Mouse (Mus musculus): Measurements from ENCODE around the gene Pex6. TPM values are rescaled to one million over a fixed set of nuclear protein-coding genes. Genes with fewer than 3 reads are reported as not detected.

The Pex6 gene
- total and polyA plus RNA-seq, 3 experiments = 23.0 to 31.2 TPM; not detected in 1

DNA sequence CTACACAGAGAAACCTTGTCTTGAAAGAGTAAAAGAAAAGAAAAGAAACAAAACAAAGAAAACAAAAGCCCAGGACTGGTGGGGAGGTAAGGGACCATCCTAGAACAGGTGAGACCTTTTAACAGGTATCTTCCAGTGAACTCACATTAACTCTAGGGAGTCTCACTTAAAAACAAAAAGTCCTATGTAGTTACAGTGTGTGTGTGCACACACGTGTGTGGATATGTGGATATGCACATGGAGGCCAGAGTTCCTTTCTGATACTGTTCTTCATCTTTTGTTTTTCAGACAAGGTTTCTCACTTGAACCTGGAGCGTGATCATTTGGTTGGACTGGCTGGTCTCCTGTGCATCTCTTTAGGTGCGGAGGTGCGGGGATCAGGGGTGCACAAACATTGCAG lies 39.3 kb downstream of the Pex6 start:
- H3K36me3 ChIP-seq (ENCODE audit: control insufficient read depth in 1 of 2, insufficient read depth in 2 of 2, low read length in 2 of 2) = peaks cover 10 to 12% of the 10 kb centered on the region in 2 experiments
- H3K27me3 ChIP-seq (ENCODE audit: control insufficient read depth in 1 of 2, insufficient read depth in 2 of 2, low read length in 2 of 2) = no peaks in the 10 kb centered on the region
- TF ChIP-seq MYC (IDR thresholded peaks at IDR 0.05; ENCODE audit: low read depth, low read length) = 0 out of 2 replicates have a peak, but pooled peaks have one; percentile 45
- TF ChIP-seq ETS1 (IDR thresholded peaks at IDR 0.05; ENCODE audit: low read depth, low read length) = no peak
- peak overlapping the region; percentile 95 for H3K27ac ChIP-seq (ENCODE audit: control insufficient read depth, low read depth, low read length)
- peaks cover 26% of the 10 kb centered on the region for H3K79me2 ChIP-seq (ENCODE audit: control insufficient read depth, insufficient read depth, low read length, poor library complexity)
- H3K9ac ChIP-seq (ENCODE audit: control insufficient read depth, low read depth, low read length, poor library complexity, severe bottlenecking) = peak overlapping the region; percentile 85
- peaks cover 2 to 9% of the 10 kb centered on the region in 2 experiments; a peak in 3 of 4 replicates for H3K4me1 ChIP-seq (ENCODE audit: control insufficient read depth in 1 of 2, insufficient read depth in 2 of 2, low read length in 2 of 2)
- no peak for DNase-seq (ENCODE audit: low read depth, low spot score)
- peak overlapping the region; percentile 62 to 77 for H3K4me3 ChIP-seq (ENCODE audit: control insufficient read depth in 1 of 2, insufficient read depth in 1 of 2, low read depth in 2 of 2, low read length in 2 of 2)
- no peaks in the 10 kb centered on the region for H3K9me3 ChIP-seq (replicated peaks; ENCODE audit: insufficient read depth, low read length)

DNA sequence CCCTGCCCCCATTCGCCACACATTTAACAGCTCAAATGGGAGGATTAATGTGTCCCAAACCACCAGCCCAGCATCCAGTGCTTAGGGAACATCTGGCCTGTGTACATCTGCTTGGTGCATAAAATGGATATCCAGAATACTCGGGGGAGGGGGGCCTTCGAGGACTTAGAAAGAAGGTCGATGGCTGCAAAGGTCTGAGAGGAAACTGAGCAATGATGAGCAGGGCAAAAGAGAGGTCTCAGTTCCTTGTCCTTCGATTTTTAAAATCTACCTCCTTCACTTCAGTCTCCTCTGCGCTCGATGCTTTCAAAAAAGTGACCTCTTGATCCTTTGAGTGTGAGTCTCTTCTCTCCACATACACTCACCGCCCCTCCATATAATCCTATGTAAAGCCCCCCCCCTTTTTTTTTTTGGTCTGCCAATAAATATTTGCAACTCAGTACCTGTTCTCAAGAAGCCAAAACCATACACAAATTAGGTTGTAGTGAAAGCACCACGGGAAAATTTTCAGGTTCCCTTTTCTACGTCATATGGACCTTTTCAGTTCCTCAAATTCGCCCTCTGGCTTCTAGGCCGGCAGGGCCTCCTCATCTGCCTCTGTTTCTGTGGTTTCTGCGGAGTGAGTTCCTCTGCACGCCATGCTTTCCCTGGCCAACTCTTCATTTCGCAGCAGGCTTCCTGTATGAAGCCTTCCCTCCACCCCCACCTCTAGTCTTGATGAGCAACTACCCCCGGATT lies 40.0 kb downstream of the Pex6 start:
- Histone ChIP-seq H3K27ac (ENCODE audit: control insufficient read depth, low read depth, low read length) (peak overlapping the region; percentile 95), H3K9me3 (replicated peaks; ENCODE audit: insufficient read depth, low read length) (no peaks in the 10 kb centered on the region), H3K9ac (ENCODE audit: control insufficient read depth, low read depth, low read length, poor library complexity, severe bottlenecking) (peak overlapping the region; percentile 85), H3K4me3 (ENCODE audit: control insufficient read depth in 1 of 2, insufficient read depth in 1 of 2, low read depth in 2 of 2, low read length in 2 of 2) (peak overlapping the region; percentile 62 to 77), H3K36me3 (ENCODE audit: control insufficient read depth in 1 of 2, insufficient read depth in 2 of 2, low read length in 2 of 2) (peaks cover 6 to 12% of the 10 kb centered on the region in 2 experiments), H3K79me2 (ENCODE audit: control insufficient read depth, insufficient read depth, low read length, poor library complexity) (peaks cover 26% of the 10 kb centered on the region), H3K27me3 (ENCODE audit: control insufficient read depth in 1 of 2, insufficient read depth in 2 of 2, low read length in 2 of 2) (no peaks in the 10 kb centered on the region), H3K4me1 (ENCODE audit: control insufficient read depth in 1 of 2, insufficient read depth in 2 of 2, low read length in 2 of 2) (peaks cover 2 to 9% of the 10 kb centered on the region in 2 experiments; a peak in 3 of 4 replicates)
- DNase-seq (ENCODE audit: low read depth, low spot score) = peak; percentile 95
- no peak for TF ChIP-seq CHD2 (IDR thresholded peaks at IDR 0.05; ENCODE audit: low read length)
- TF ChIP-seq ZMIZ1 (IDR thresholded peaks at IDR 0.05; ENCODE audit: low read depth, low read length) = no peak
- no peak for TF ChIP-seq MYB (IDR thresholded peaks at IDR 0.05; ENCODE audit: low read depth, low read length)
- peak; percentile 20; the same call in 1 of the 2 replicates for TF ChIP-seq USF1 (IDR thresholded peaks at IDR 0.05; ENCODE audit: low read depth, low read length)
- TF ChIP-seq RCOR1 (IDR thresholded peaks at IDR 0.05; ENCODE audit: low read depth, low read length) = 0 out of 2 replicates have a peak, but pooled peaks have one; percentile 22
- no peak for TF ChIP-seq NRF1 (IDR thresholded peaks at IDR 0.05; ENCODE audit: insufficient read depth, low read depth, low read length, poor library complexity, severe bottlenecking)
- TF ChIP-seq ETS1 (IDR thresholded peaks at IDR 0.05; ENCODE audit: low read depth, low read length) = peak; percentile 78
- TF ChIP-seq POLR2A (IDR thresholded peaks at IDR 0.05; ENCODE audit: control insufficient read depth in 1 of 2, insufficient read depth in 1 of 2, low read depth in 1 of 2, low read length in 2 of 2, poor library complexity in 1 of 2) = peak; percentile 37 to 55; a peak in 2 of 4 replicates
- no peak for TF ChIP-seq ZKSCAN1 (IDR thresholded peaks at IDR 0.05; ENCODE audit: low read depth, low read length)
- peak; percentile 92 for TF ChIP-seq MYC (IDR thresholded peaks at IDR 0.05; ENCODE audit: low read depth, low read length)
- TF ChIP-seq MAFK (IDR thresholded peaks at IDR 0.05; ENCODE audit: borderline replicate concordance, low read depth, low read length) = no peak
- TF ChIP-seq TBP (IDR thresholded peaks at IDR 0.05; ENCODE audit: low read depth, low read length) = peak; percentile 79
- TF ChIP-seq ELF1 (IDR thresholded peaks at IDR 0.05; ENCODE audit: low read depth, low read length) = no peak
- no peak for TF ChIP-seq TAL1 (IDR thresholded peaks at IDR 0.05; ENCODE audit: low read length)
- no peak; the same call in 1 of the 2 replicates for TF ChIP-seq NELFE (IDR thresholded peaks at IDR 0.05; ENCODE audit: low read depth, low read length)
- no peak for TF ChIP-seq TCF12 (IDR thresholded peaks at IDR 0.05; ENCODE audit: low read depth, low read length)
- 0 out of 2 replicates have a peak, but pooled peaks have one; percentile 23 for TF ChIP-seq ZNF384 (IDR thresholded peaks at IDR 0.05; ENCODE audit: low read depth, low read length)
- no peak for TF ChIP-seq UBTF (IDR thresholded peaks at IDR 0.05; ENCODE audit: borderline replicate concordance, insufficient read depth, low read depth, low read length)
- TF ChIP-seq CHD1 (IDR thresholded peaks at IDR 0.05; ENCODE audit: low read depth, low read length) = no peak
- TF ChIP-seq ZC3H11A (IDR thresholded peaks at IDR 0.05; ENCODE audit: low read depth, low read length) = no peak
- no peak for TF ChIP-seq POLR2AphosphoS2 (IDR thresholded peaks at IDR 0.05; ENCODE audit: low read length)
- peak; percentile 64 for TF ChIP-seq HCFC1 (IDR thresholded peaks at IDR 0.05; ENCODE audit: low read depth, low read length)
- no peak for TF ChIP-seq GABPA (IDR thresholded peaks at IDR 0.05; ENCODE audit: low read depth, low read length)
- TF ChIP-seq EP300 (IDR thresholded peaks at IDR 0.05; ENCODE audit: low read depth in 1 of 2, low read length in 2 of 2) = 0 out of 4 replicates have a peak, but pooled peaks of 1 of the 2 experiments have one; percentile 47
- TF ChIP-seq USF2 (IDR thresholded peaks at IDR 0.05; ENCODE audit: borderline replicate concordance in 1 of 2, insufficient read depth in 1 of 2, low read depth in 1 of 2, low read length in 2 of 2) = no peak
- no peak for TF ChIP-seq SMC3 (IDR thresholded peaks at IDR 0.05; ENCODE audit: low read depth, low read length)
- no peak for TF ChIP-seq CTCF (IDR thresholded peaks at IDR 0.05 in 2 of 3, conservative IDR thresholded peaks at IDR 0.05 in 1 of 3; ENCODE audit: control insufficient read depth in 1 of 3, insufficient read depth in 1 of 3, low read depth in 2 of 3, low read length in 3 of 3, poor library complexity in 1 of 3, severe bottlenecking in 1 of 3)
- TF ChIP-seq MAZ (IDR thresholded peaks at IDR 0.05; ENCODE audit: low read depth, low read length) = no peak
- no peak for TF ChIP-seq GATA1 (IDR thresholded peaks at IDR 0.05; ENCODE audit: low read depth, low read length)
